Mouse (Mus musculus) kidney, adult 18-20 months (tissue): ENCODE measurements around the gene Slc29a1.

Source experiments
- DNase-seq: peaks from one replicate; pipeline ENCODE4 v3.0.0; 2021

The Slc29a1 gene

DNA sequence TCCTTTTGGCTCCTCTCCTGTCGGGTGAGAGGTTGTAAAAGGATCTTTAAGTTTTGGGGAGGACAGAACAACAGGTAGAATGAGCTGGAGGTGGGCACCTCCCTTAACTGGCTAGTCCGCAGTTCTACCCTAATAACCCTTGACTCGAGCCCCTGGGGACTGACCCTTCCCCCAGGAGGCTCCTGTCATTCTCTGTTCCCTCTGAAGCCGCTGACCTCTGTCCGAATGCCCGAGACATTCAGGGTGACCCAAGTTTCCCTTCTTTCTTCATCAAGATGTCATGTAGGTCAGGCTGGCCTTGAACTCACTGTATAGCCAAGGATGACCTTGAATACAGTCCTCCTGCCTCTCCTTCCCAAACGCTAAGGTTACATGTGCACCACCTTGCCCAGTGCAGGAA is 11.0 kb downstream of the Slc29a1 start:
- no peak for DNase-seq

DNA sequence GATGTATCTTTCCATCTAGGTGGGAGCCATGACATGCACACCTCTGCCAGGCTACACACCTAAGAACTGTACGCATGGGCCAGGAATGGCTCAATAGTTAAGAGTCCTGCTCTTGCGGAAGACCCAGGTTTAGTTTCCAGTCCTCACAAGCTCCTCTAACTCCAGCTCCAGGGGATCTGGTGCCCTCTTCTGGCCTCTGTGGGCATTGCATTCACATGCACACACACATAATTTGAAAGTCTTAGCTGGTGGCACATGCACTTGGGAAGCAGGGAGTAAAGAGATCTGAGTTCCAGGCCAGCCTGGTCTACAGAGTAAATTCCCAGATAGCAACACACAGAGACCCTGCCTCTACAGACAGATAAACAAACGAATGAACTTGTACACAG is 13.0 kb downstream of the Slc29a1 start:
- DNase-seq = no peak

DNA sequence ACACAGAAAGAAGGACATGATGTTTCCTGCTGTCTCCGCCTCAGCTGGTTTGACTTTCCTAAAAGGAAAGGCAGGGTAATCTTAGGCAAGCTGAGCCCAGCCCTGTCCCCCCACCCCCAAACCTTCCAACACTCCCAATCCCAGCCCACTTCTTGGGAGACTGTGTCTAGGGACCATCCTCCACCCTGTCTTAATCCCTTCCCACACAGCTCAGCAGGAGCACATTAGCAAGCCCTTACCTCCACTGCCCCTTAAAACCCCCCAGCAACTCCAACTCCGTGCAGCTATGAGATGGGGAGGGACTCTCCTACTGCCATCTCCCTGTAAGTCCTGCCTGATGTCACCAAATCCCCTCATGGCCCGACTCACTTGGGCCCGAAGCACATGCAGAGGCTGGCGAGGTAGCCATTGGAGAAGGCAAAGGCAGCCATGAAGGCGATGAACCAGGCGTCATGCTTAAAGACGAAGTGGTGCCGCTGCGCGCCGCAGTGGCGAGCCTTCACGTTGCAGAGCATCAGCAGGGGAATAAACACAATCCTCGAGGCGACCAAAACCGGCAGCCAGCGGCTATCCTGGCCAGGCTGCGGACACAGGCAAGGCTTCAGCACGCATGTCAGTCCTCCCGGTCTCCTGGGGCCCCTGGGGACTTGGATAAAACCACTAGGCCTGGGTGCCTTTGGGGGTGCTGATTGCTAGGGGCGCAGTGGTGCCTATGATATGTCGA is 13.5 kb downstream of the Slc29a1 start:
- no peak for DNase-seq

- peak; percentile 79 for DNase-seq
Observed at GRCm38 (mm10) chr17:45584939-45585678, 14.3 kb downstream of the Slc29a1 start.

- DNase-seq = peak; percentile 85
Observed at GRCm38 (mm10) chr17:45584096-45584896, 15.1 kb downstream of the Slc29a1 start.

- no peak for DNase-seq
Observed at GRCm38 (mm10) chr17:45582715-45583355, 16.6 kb downstream of the Slc29a1 start.

GRCm38 (mm10) chr17:45582188-45582587 is 17.2 kb downstream of the Slc29a1 start:
- no peak for DNase-seq

GRCm38 (mm10) chr17:45581567-45581983 is 17.8 kb downstream of the Slc29a1 start:
- DNase-seq = peak; percentile 74

DNA sequence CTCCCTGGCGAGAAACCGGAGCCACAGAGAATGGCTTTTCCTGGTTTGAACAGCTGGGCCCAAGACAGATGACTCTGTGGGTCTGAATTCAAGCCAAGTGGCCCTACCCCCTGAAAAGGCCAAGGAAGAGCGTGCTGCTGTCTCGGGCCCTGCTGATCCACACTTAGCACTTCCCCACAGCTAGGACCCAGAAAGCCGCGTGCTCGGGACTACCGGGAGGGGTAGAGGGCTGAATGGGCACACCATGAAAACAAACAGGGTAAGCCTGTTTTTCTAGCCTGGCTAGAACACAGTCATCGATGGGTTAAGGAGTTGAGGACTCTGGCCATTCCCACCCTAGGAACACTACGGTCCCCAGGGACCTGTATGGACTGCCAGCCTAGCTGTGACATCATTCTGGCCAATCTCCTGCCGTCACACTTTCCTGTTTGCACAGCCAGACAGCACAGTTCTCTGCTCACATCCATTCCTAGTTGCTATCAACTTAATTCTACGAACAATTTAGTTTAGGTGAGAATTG is 18.4 kb downstream of the Slc29a1 start:
- DNase-seq = no peak

DNA sequence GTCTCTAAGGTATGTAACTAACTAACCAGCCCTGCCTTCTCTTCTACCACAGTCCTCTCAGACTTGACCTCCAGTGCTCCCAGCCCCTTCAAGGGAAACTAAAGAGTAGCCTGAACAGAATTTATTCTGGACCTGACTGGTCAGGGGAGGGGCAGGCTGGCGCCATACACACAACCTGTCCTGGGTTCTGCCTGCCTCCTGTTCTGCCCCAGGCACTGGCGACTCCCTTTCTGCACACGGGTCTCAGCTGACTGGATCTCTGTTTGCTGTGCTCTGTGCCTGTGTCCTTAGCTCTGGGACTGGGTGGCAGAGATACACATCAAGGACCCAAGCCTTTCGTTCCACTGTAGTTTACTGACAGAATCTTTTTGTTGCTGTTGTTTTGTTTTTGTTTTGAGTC is 19.9 kb downstream of the Slc29a1 start:
- no peak for DNase-seq

DNA sequence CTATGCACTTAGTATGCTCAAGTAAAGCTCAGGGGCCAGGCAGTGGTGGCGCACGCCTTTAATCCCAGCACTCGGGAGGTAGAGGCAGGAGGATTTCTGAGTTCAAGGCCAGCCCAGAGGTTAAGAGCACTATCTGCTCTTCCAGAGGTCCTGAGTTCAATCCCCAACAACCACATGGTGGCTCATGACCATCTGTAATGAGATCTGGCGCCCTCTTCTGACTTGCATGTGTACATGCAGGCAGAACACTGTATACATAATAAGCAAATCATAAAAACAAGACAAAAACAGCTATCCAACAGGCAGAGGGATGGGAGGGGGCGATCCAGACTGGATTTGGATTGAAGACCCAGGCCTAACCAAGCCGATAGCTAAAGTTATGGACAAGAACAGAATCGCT is 20.6 kb downstream of the Slc29a1 start:
- no peak for DNase-seq

DNA sequence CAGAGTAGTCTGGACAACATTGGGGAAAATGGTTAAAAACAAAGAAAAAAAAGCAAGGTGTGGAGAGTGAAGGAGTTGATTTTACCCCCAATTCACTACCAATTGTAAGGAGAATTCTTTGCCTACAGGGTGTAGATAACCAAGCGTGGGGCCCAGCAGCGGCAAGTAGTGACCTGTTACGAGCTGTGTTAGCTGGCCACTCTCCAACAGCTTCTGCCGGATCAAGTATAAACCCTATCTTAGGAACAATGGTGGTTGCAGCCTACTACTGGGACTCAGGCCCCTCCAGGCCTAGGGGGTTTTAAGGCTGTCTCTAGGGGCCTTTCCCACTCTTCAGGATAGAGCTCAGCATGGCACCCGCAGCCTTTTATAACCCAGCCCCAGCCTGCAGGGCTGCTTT is 21.2 kb downstream of the Slc29a1 start:
- no peak for DNase-seq

- DNase-seq = no peak
Observed at GRCm38 (mm10) chr17:45575123-45575897, 24.1 kb downstream of the Slc29a1 start.

GRCm38 (mm10) chr17:45574129-45574761 is 25.2 kb downstream of the Slc29a1 start:
- DNase-seq = peak; percentile 84

DNA sequence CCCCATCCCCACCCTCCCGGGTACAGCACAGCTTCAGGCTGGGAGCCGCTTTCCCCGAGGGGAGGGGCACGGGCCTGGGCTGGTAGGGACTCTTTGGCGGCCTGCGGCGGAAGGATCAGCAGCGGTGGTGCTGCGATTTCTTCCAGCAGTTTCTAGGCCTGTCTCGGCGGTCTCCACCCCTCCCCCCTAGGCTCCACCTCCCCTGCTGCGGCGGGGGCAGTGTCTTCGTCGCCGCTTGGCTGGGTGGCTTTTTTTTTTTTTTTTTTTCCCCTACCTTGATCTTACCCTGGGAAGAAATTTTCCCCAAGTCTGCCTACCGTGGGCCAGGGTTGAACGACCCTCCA is 25.7 kb downstream of the Slc29a1 start:
- peak; percentile 99 for DNase-seq

GRCm38 (mm10) chr17:45573087-45573779 is 26.2 kb downstream of the Slc29a1 start, which contains the start of gene Hsp90ab1:
Gene Hsp90ab1 (minus strand): TSS chr17:45573271.
- peak; percentile 99 for DNase-seq

- DNase-seq = peak; percentile 82
Observed at GRCm38 (mm10) chr17:45572103-45573086, 27.0 kb downstream of the Slc29a1 start.

- DNase-seq = no peak
Observed at GRCm38 (mm10) chr17:45569999-45570398, 29.4 kb downstream of the Slc29a1 start.

- no peak for DNase-seq
Observed at GRCm38 (mm10) chr17:45568990-45569389, 30.4 kb downstream of the Slc29a1 start.
